Mouse (Mus musculus) liver, embryonic 18 days (tissue): ENCODE results near the gene Il1f8. TPM values are rescaled to one million over a fixed set of nuclear protein-coding genes. Genes with fewer than 3 reads are reported as not detected.

Source experiments
- polyA plus RNA-seq: library from polyadenylated mRNA; depleted of rRNA; stranded (reverse); fragments of >200 nt; gene quantifications from 2 replicates; pipeline ENCODE4 v1.2.3, GENCODE M21; 2012; rRNA removed

The Il1f8 gene
- not detected in 2 replicates for polyA plus RNA-seq

DNA sequence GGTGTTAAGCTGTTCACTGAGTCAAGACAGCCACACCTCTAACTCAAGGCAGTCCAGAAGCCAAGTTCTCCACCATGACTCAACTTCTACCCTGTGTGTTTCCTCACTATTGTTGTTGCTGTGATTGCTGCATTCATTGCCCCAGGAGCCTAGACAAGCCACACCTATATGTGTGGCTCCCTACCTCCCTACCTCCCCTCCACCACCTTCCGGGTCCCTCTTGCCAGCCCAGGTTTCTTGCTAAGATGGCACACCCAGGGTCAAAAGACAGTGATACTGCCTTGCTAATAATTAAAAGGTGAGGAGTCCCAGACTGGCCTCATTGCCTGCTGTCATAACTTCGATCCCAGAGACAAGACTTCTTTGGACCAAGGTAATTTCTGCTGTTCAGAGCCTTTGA lies at the start of gene Il1f8:
Gene Il1f8 (plus strand): TSS at position 301 of the 400 bp plus-strand sequence.

DNA sequence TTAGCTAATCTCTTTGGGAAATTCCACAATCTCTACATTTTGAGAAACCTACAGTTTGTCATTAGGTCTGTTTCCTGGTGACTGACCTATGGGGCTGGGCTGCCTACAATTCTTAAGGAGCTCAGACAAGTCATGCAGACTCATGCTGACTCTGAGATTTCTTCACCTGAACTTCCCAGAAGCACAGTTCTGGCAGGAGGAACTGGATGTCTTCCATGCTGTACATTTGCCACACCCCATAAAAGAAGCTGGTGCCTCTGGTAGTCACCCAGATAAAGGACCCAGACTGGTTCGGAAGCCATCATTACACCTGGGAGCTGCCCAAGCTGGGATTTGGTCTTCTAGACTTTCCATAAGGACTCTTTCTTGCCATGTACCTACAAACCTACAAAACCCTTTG lies 33.2 kb downstream of the Il1f8 start, which contains the start of gene Il1f9:
Gene Il1f9 (plus strand): TSS at position 301 of the 400 bp plus-strand sequence.

Other genes starting within 250 kb of the Il1f8 start
- 0.42 and 0.48 TPM in 2 replicates for gene Hnmt, start 103.8 kb upstream of the Il1f8 start, polyA plus RNA-seq
- gene Tbpl2, start 56.6 kb upstream of the Il1f8 start, polyA plus RNA-seq: not detected in 2 replicates
- gene Il1f9, start 33.3 kb downstream of the Il1f8 start, polyA plus RNA-seq: 1.7 and 1.8 TPM in 2 replicates
- not detected in 2 replicates for gene Il1f6, start 62.3 kb downstream of the Il1f8 start, polyA plus RNA-seq
- not detected in 2 replicates for gene Il1f5, start 123.8 kb downstream of the Il1f8 start, polyA plus RNA-seq
- not detected in 2 replicates for gene Il1f10, start 138.0 kb downstream of the Il1f8 start, polyA plus RNA-seq
- gene Il1rn, start 183.7 kb downstream of the Il1f8 start, polyA plus RNA-seq: 17.5 and 17.6 TPM in 2 replicates
- gene Psd4, start 214.4 kb downstream of the Il1f8 start, polyA plus RNA-seq: 5.7 and 6.3 TPM in 2 replicates